Mouse (Mus musculus): ENCODE data around the gene Slc27a2. TPM values are rescaled to one million over a fixed set of nuclear protein-coding genes. Genes with fewer than 3 reads are reported as not detected.
"Not testable (repeated sequence)": the region's sequence is repeated elsewhere in the genome, so short reads cannot be mapped to it uniquely, and the experiment has no call there.

The Slc27a2 gene
- total RNA-seq (2021), result 100 to 1,000 TPM; 127 to 261 TPM
- long read RNA-seq, experiment 1, transcript Slc27a2-201 (10 exons, 2,918 nt), result major isoform, 500 of 531 reads
- long read RNA-seq, experiment 1, partial matches to known transcripts, result 23 of 531 reads
- long read RNA-seq, experiment 1, other reads (novel, unspliced or antisense), result 8 of 531 reads
- long read RNA-seq, experiment 2, transcript Slc27a2-201 (10 exons, 2,918 nt), result major isoform, 73 of 81 reads
- long read RNA-seq, experiment 2, partial matches to known transcripts, result 3 of 81 reads
- long read RNA-seq, experiment 2, other reads (novel, unspliced or antisense), result 5 of 81 reads

DNA sequence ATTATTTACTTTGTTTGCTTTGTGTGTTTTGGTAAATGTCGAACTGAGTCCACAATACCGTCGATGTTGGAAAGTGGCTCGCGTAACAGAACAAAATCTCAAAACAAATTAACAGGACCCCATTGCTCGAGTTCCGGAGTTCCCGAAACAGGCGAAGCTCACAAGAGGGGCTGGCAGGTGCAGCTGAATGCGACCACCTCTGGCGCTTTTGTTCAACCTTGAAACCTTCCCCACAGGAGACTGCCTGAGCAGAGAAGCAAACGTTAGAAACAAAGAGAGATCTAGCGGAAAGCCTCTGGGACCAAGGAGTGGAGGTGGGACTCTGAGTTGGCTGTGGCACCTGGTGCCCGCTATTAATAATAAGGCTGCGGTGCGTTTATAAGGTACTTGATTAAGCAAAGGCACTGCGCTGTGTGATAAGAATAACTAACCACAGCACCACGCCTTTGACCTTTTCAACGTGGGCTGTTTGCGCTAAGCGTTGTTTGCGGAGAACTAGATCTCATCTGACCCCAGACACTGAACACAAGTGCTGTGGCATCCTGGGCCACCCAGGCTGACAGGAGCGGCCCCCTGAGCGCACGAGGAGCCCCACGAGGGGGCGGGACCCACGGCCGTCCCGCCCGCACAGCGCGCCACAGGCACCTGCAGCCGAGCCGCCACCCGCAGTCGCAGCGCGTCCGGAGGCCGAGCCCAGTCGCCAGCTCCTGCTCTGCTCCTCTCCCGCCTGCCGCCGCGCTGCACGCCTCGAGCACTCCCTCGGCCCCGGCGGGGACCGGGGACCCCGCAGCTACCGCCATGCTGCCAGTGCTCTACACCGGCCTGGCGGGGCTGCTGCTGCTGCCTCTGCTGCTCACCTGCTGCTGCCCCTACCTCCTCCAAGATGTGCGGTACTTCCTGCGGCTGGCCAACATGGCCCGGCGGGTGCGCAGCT is at the start of gene Slc27a2:
Gene Slc27a2 (plus strand): TSS at position 51 of the 934 bp plus-strand sequence.
- DNase-seq, result peak; percentile 74

DNA sequence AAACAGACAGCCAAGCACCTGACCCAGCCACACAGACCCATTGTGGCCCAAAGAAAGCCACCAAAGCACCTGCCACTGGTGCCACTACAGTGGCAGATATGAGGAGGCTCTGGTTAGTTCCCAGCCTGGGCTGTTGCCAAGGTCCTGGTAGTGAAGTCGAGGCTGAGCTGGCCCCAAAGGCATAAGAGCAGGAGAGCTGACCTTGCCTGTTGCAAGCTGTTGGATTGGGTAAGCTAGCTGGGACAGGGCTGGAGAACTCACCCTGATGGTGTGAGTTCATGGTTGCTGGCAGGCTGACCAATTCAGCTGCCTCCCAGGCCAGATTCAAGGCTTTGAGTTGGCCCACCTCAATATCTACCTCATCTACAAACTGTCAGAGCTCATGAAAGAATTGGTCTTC is 47.1 kb upstream of the Slc27a2 start:
- peak; percentile 81 for DNase-seq

DNA sequence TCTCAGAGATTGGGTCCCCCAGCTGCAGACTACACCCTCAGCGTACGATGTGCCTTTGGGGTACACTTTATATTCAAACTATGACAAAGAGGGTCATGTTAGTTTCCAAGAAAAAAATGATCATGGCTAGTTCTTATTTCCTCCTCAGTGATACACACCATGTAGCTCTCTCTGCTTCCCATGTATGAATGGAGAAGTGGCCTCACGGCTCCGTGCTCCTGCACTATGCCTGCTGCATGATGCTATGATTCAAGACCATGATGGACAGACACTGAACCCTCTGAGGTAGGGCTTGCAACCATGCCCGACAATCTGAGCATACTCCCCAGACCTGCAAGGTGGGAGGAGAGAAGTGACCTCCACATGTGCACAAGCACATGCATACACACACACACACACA is 44.7 kb upstream of the Slc27a2 start:
- no peak for DNase-seq

DNA sequence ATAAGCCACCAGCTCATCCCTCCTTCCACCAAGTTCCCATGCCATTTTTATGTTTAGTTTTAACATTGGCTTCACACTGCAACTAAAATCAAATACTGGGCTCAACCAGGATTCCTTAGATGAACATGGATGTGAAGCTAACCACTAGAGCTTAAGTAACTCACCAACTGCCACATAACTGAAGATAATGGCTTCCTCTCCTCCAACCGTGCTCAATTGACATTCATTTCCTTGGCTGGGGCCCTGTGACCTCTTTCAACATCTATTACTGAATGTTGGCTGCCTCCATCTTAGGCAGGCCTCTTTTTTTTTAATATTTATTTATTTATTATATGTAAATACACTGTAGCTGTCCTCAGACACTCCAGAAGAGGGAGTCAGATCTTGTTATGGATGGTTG is 44.0 kb upstream of the Slc27a2 start:
- no peak for DNase-seq

DNA sequence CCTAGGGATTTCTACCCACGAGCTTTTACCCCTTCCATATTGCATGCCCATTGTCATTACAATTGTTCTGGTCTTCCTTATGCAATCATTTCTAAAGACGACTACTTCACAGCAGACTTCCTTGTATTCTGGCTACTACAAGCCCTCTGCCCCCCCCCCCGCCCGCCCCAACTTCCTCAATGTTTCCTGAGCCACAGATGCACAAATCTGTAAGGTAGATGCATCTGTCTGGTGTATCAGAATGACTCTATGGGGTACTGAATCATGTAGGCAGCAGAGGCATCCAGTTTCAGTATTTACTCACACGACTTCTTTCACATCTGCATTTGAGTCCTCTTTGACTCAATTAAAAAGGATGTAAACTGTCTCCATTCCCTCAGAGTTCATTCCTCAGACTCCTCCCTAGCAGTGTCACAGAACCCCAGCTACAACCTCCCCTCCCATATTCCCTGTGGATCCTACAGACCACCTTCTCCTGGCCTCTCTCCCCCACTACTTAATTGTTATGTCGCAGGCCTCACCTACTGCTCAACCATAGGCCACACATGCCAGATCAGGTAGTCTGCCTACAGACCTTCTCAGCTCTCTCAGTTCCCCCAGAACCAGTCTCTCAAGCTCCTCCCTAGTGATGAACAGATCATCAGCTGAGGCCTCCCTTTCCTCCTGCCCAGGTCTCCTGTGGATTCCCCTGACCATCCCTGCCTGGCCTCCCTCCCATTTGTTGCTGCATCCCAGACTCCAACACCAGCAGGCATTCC is 37.0 kb upstream of the Slc27a2 start:
- DNase-seq, result no peak

DNA sequence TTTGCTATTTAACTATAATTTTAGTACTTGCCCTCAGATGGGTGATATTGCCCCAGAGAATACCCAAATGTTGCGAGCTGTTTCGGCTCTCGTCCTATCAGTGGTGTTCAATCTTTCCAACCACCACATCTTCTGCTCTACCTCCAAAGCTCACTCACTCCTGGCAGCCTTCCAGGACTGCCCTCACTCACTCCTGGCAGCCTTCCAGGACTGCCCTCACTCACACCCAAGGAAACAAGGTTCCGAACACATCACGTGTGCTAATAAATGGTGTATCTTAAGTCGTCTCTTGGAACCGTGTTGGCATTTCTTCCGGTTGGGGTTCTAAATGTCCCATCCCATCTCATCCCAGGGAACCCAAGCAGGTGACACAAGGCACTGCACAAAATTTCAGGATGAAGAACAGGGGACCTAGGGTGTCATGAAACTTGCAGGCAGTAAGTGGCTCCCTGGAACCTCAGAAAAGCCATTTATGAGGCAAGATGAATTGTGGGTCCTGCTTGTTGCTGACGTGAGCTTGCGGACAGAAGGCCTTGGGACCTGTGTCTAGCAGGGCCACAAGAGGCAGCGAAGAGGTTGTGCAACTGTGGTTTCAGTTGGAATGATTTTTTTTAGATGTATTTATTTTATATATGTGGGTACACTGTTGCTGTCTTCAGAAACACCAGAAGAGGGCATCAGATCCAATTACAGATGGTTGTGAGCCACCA is 32.2 kb upstream of the Slc27a2 start:
- DNase-seq, result peak; percentile 70

DNA sequence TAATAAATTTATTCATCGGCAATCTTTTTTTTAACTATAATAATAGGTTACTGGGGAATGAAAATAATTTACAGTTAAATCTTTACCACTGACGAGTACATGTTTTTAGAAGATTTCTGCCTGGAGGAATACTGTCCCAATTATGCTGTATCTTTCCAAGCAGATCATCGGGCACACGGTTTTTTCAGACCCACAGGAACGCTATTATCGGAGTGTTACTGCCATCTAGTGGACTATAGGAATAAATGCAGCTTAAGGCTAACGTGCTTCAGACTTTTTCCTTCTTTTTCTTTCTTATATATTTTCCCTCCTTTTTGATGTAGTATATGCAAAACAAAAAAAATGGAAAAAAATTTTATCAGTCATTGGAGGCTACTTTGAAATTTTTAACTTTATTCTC is 31.4 kb upstream of the Slc27a2 start:
- DNase-seq, result no peak

DNA sequence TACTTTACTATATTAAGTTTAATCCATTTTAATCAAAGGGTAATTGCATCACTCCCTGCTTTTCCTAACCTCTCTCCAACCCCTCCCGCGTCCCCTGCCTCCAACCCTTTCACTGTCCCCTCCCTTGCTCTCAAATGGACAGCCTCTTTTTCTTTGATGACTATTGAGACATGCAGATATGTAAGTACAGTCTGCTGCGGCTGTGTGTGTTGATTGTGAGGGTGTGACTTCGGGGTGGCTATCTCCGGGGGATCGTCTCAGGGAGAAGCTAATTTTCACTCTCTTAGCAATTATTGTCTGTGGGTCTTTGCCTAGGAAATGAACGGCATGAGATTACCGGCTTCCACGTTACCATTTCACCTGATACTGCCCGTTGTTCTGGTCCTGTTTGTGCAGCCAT is 30.7 kb upstream of the Slc27a2 start:
- no peak for DNase-seq

DNA sequence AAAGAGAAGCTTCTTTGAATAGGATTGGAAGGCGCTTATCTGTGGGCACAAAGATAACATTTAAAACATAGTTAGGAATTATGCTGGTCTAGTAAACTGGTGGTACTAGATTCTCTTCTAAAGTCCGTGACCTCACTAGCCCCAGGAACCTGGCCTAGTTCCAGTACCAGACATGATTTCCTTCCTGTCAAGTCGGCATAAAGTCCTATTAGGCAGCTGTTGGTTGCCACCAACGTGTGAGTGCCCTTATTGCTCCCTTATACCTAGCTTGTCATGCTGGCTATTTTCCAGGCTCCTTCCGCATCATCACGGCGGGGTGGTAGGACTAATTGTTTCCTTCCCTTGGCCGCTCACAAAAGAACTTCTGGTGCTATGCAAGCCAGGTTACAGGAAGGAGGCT is 30.2 kb upstream of the Slc27a2 start:
- DNase-seq, result no peak

DNA sequence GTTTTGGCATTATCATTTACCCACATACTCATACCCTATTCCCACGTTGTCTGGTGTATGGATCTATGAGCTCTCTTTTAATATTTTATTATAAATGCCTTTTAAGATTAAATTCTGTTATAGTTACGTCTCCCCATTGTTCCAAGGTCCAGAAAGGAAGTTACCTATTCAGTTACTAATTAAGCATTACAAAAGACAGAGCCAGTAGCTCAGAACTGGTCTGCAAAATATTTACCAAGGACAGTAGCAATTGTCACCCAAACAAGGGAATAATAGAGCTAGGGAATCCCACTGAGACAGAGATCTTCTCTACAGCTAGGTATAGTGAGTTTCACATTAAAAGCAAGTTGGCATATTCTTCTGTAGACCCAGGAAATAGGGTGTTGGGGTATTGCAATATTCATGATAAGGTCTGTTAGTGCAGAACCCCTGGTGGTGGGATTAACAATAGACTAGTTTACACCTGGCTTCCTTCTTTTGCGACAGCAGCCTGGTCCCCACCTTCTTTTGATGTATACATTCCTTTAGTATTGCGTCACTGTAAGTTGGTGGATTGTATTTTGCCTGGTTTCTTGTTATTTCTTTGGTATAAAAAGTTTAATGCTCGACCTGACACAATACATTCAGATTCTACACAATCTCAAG is 29.0 kb upstream of the Slc27a2 start:
- DNase-seq, result not testable (repeated sequence)

DNA sequence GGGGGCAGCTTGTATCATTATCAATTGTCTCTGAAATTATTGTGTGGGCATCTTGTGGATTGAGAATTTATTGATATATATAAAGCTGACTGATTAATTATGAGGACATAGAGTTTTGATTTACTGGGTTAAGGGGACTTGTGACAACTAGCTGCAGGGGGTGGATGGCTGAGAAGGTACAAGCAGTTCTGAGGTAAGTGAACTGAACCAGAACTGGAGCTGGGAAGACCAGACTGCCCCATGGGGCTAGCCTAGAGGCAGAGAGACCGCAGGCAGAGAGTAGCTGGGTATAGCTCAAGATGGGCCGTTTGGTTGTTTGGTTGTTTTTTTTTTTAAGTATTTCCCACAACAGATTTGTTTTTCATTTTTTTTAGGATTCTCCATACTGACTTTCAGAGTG is 27.9 kb upstream of the Slc27a2 start:
- DNase-seq, result no peak

DNA sequence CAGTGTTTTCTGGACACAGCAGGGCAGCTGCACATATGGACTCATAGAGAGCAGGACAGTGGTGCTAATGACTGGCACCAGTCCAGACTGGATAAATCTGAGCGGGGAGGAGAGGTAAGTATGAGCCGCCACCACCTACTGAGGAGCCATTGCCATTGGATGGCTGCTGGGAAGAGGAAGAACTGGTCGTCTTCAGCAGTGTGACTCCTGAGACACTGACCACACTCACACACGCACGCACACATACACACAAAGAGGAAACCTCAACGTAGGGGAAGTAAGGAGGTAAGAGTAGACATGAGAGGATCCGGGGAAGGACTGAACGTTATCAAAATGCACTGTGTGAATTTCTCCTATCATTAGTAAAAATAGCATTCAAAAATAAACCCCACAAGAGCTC is 24.7 kb upstream of the Slc27a2 start:
- DNase-seq, result no peak

DNA sequence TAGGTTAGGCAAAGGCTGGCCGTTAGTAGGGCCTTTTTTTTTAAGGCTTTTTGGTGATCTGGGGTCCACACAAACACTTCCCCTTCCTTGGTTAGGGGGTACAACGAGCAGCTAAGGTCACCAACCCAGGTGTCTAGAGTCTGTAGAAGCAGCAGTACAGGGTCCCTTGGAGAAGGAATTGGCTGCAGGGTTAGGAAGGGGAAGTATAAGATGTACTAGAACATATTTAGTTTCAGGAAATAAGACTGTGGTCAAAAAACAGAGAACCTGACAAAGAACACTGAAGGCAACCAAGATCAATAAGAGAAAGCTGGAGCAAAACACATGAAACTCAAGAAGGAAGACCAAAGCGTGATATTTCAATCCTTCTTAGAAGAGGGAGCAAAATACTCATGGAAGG is 21.6 kb upstream of the Slc27a2 start:
- no peak for DNase-seq

DNA sequence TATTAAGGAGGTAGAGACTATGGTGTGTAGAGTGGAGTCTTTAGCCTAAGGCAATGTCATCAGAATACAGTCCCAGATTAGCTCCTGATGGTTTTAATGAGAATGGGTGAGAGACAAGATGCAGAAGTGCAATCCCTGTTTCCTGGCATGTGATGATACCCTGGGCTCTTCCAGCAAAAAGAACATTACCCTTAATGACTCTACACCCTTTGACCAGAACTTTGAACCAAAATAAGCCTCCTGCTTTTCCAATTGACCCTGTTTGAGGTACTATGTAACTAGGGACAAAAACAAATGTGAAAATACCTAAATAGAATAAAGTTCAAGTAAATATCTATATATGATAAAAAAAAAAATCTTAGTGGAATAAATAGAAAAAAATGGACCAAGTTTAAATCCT is 14.6 kb upstream of the Slc27a2 start:
- DNase-seq, result no peak

DNA sequence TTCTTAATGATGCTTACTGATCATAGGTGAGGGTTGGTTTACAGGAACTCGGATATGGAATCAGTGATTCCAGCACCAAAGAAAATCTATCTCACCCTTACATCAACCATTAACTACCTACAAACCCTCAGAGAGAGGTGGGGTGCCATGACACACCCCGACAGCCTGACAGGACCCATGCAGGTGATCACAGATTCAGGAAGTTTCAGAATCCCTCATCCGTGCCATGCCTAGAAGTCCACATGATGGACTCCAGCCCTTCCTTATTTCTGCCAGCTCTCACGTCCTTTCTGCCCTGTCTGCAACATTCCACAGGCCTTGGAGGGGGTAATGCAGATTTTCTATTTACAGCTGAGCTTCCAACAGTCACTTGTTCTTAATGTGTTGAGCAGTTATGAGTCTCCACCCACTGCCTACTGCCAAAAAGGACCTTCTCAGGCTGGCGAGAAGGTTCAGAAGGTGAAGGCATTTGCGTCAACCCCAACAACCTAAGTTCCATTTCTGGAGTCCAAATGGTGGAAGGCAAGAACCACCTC is 11.7 kb upstream of the Slc27a2 start:
- no peak for DNase-seq

DNA sequence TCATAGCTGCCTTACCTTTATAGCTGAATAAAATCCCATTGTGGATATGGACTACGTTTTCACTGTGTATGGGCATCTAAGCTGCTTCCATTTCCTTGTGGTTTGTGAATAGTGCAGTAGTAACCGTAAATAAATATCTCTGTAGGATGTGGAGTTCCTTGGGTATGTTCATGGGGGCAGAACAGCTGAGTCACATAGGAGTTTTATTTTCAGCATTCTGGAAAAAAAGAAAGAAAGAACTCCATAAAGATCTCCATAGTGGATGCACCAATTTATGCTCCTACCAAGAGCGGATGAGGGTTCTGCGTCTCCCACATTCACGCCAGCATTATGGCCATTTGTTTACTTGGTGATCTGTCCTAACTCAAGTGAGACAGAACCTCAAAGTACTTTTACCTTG is 10.0 kb upstream of the Slc27a2 start:
- no peak for DNase-seq

DNA sequence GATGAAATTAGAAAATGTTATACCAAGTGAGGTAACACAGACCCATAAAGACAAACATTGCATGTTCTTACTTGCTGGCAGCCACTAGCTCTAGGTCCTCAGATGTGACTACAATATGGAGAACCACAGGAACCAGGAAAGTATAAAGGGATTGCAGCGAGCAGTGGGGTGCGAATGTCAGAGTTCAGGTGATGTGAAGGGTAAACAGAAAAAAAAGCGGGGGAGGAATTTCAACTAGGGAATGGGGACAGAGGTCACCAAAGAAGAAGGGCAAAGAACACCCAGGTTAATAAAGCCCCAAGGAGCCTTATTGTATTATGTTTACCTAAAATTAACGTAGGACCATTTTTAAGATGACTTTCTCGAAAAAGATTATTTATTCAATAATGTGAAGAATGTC is 6.9 kb upstream of the Slc27a2 start:
- DNase-seq, result no peak

DNA sequence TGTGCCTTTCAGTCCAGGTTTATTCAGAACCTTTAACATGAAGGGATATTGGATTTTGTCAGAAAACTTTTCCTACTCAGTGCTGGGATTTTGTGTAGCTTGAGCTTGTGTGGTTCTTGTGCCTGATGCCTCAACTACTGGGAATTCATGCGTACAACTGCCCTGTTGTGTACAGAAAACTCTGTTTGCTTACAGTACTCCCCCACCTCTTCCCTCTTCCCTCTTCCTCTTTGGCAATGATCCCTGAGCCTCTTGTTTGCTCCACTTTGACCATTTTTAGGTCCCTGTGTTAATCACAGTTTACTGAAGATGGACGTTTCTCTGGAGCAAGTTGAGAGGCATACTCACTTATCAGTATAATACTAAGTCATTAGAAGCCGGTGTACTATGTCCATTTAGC is 5.8 kb upstream of the Slc27a2 start:
- no peak for DNase-seq

DNA sequence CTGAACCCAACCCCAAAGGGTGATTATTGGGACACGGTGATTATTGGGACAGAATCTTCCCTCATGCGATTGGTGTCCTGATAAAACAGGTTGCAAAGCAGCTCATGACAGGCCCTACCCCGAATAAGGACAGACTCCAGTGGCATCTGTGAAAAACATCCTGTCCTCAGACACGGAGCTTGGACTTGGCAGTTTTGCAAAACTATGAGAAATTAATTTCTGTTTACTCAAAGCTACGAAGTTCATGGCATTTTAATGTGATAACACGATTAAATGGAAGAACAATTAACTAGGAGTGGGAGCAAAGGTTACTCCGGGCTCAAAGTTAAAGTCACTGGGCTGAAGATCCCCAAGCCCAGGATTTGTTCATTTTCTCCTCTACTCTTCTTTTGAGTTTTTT is 2.5 kb upstream of the Slc27a2 start:
- no peak for DNase-seq

DNA sequence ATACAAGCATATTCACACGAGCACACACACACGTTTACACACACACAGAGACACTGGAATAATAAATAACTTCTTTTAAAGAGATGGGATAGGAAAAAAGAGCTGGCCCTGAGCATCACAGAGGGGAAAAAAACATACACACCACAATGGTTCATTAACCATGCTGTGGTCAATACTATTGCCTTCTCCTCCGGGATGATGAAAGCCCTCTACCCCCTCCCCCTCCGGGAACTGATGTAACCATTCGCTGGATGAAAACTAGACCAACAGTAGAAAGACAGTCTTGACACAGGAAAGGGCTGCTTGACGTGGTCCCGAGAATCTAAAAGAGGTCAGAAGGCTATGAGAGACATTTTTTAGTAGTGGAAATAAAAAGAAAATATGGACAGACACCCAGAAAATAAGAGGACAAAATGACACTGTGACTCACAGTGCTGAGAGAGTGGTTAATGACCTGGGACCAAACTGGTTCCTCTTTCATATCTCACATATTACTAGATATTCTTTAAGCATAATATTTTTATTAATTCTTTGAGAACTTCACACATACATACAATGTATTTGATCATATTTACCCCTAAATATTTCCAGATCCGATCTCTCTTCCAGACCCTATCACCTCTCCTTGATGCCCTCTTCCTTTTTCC is 840 bp upstream of the Slc27a2 start:
- DNase-seq, result no peak

DNA sequence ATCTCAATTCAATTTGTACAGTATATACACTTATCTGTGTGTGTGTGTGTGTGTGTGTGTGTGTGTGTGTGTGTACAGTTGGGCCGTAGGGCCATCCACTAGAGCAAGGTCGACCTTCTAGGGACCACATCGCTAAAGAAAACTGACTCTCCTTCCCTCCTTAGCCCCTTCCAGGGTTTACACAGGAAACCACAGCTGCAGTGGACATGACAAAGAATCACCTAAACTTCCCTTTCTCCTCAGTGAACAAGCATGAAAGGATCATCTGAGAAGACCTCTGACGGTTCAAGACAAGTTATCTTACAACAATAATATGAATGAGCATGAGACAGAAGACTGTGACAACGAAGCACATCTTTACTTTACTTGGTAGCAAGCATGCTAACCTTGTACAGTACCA is 311 bp upstream of the Slc27a2 start:
- no peak for DNase-seq
